In genomic region chr6:52189909-52190308, GRCm38 (mm10) we compare ENCODE assay signal across 16 mouse cellular contexts. TPM values are rescaled to one million over a fixed set of nuclear protein-coding genes. Genes with fewer than 3 reads are reported as not detected.
DNase-seq lines count a peak whose midpoint lies in the region; ATAC-seq lines count a peak whose summit lies in the region.
"Had no signal": no experiment of that assay in that cellular context is flagged by ENCODE, and none has a peak within 500 bp of the region (broad histone marks: within the 10 kb centered on the region; RNA-seq: fewer than 3 reads in every experiment).

No protein-coding gene starts in this region.

- no peaks in the 10 kb centered on the region for H3K9me3 ChIP-seq in hindbrain, embryonic 13.5 days
- H3K9me3 ChIP-seq in kidney, embryonic 15.5 days (replicated peaks) = no peaks in the 10 kb centered on the region
- H3K9me3 ChIP-seq in neural tube, embryonic 13.5 days = no peaks in the 10 kb centered on the region

- H3K36me3 ChIP-seq in hindbrain, embryonic 13.5 days = no peaks in the 10 kb centered on the region
- 0 out of 2 replicates have a peak, but pooled peaks cover 3% of the 10 kb centered on the region for H3K36me3 ChIP-seq in kidney, embryonic 15.5 days
- H3K36me3 ChIP-seq in neural tube, embryonic 13.5 days = peaks cover 17% of the 10 kb centered on the region

- H3K27me3 ChIP-seq in hindbrain, embryonic 13.5 days = peaks cover 95% of the 10 kb centered on the region
- H3K27me3 ChIP-seq in kidney, embryonic 15.5 days = no peaks in the 10 kb centered on the region
- no peaks in the 10 kb centered on the region for H3K27me3 ChIP-seq in neural tube, embryonic 13.5 days
- H3K27me3 ChIP-seq: CH12.LX had no signal

- peak overlapping the region; percentile 99 for H3K27ac ChIP-seq in hindbrain, embryonic 13.5 days
- peak overlapping the region; percentile 95 for H3K27ac ChIP-seq in kidney, embryonic 15.5 days
- H3K27ac ChIP-seq in neural tube, embryonic 13.5 days (replicated peaks) = peak overlapping the region; percentile 100

- no peak for ATAC-seq in hindbrain, embryonic 13.5 days (ENCODE audit: low FRiP score)
- no peak for ATAC-seq in kidney, embryonic 15.5 days (replicated peaks; ENCODE audit: low FRiP score)
- ATAC-seq in neural tube, embryonic 13.5 days (ENCODE audit: low read depth) = no peak
- no peak for ATAC-seq in megakaryocyte progenitor cell, adult 5-6 weeks (replicated peaks; ENCODE audit: poor library complexity)
- ATAC-seq: forebrain, embryonic 14.5 days had no signal

- H3K4me3 ChIP-seq in hindbrain, embryonic 13.5 days = peak overlapping the region; percentile 60
- peak overlapping the region; percentile 62; the same call in 1 of the 2 replicates for H3K4me3 ChIP-seq in kidney, embryonic 15.5 days (replicated peaks)
- peak overlapping the region; percentile 65 for H3K4me3 ChIP-seq in neural tube, embryonic 13.5 days

- WGBS in hindbrain, embryonic 13.5 days = 7% methylated on average over 8 of the region's 8 CpGs
- WGBS in kidney, embryonic 15.5 days = 26% methylated on average over 8 of the region's 8 CpGs
- 11% methylated on average over 8 of the region's 8 CpGs for WGBS in neural tube, embryonic 13.5 days

- H3K4me2 ChIP-seq in hindbrain, embryonic 13.5 days = peak overlapping the region; percentile 64
- H3K4me2 ChIP-seq in kidney, embryonic 15.5 days = peak overlapping the region; percentile 93
- H3K4me2 ChIP-seq in neural tube, embryonic 13.5 days = peak overlapping the region; percentile 97

- H3K4me1 ChIP-seq in hindbrain, embryonic 13.5 days (replicated peaks) = peaks cover 51% of the 10 kb centered on the region
- peaks cover 94% of the 10 kb centered on the region for H3K4me1 ChIP-seq in kidney, embryonic 15.5 days
- H3K4me1 ChIP-seq in neural tube, embryonic 13.5 days (replicated peaks) = peaks cover 96% of the 10 kb centered on the region

- H3K9ac ChIP-seq in hindbrain, embryonic 13.5 days = peak overlapping the region; percentile 95
- H3K9ac ChIP-seq in kidney, embryonic 15.5 days = no peak overlapping the region
- peak overlapping the region; percentile 96 for H3K9ac ChIP-seq in neural tube, embryonic 13.5 days

- DNase-seq in kidney, adult 18-20 months = peak; percentile 47
- DNase-seq in kidney, adult 9 months = no peak
- no peak for DNase-seq in thymus, postnatal 10 days (ENCODE audit: low spot score in 2 of 2)
- no peak for DNase-seq in embryo, embryonic 9.5 days (ENCODE audit: extremely low spot score)
- DNase-seq: heart, adult 18-20 months; thymus, postnatal 36 days had no signal

RNA-seq across cellular contexts. Expression of gene Hoxa4, which starts 1.6 kb away (rescaled TPM):
- polyA plus RNA-seq in hindbrain, embryonic 13.5 days (2015; fragmentation: Nextera tagmentation; extraction: Ambion mirVana) = 14.5 and 14.8 TPM in 2 replicates
- polyA plus RNA-seq in kidney, embryonic 15.5 days (2015; fragmentation: Nextera tagmentation; extraction: Ambion mirVana) = 1.5 and 1.8 TPM in 2 replicates
- polyA plus RNA-seq in neural tube, embryonic 13.5 days (2015; fragmentation: Nextera tagmentation; extraction: Ambion mirVana) = 5.7 and 5.8 TPM in 2 replicates
- 0.88 and 1.9 TPM in 2 replicates for total RNA-seq in megakaryocyte progenitor cell, adult 5-6 weeks (2015)
- 0.71 and 1.3 TPM in 2 replicates for total RNA-seq in megakaryocyte progenitor cell, adult 5-6 weeks (2017)
- total RNA-seq: CH12.LX; layer of hippocampus, adult 8-10 months had no signal
- polyA plus RNA-seq: forebrain, embryonic 14.5 days; midbrain, postnatal 0 days had no signal

RNA-seq across cellular contexts. Expression of gene 5730596B20Rik, which starts 12.6 kb away (rescaled TPM):
- polyA plus RNA-seq in hindbrain, embryonic 13.5 days (2015; fragmentation: Nextera tagmentation; extraction: Ambion mirVana) = 7.6 and 8.3 TPM in 2 replicates
- polyA plus RNA-seq in kidney, embryonic 15.5 days (2015; fragmentation: Nextera tagmentation; extraction: Ambion mirVana) = 2.1 and 2.4 TPM in 2 replicates
- 3.5 and 4.1 TPM in 2 replicates for polyA plus RNA-seq in neural tube, embryonic 13.5 days (2015; fragmentation: Nextera tagmentation; extraction: Ambion mirVana)
- not detected in 2 replicates for total RNA-seq in megakaryocyte progenitor cell, adult 5-6 weeks (2015)
- not detected in 2 replicates for total RNA-seq in megakaryocyte progenitor cell, adult 5-6 weeks (2017)
- total RNA-seq: CH12.LX; common myeloid progenitor, adult 5-6 weeks; heart, adult 18-20 months; layer of hippocampus, adult 8-10 months; midbrain, postnatal 0 days had no signal
- polyA plus RNA-seq: forebrain, embryonic 14.5 days; midbrain, postnatal 0 days had no signal

RNA-seq across cellular contexts. Expression of gene Hoxa5, which starts 14.5 kb away (rescaled TPM):
- 116 and 150 TPM in 2 replicates for polyA plus RNA-seq in hindbrain, embryonic 13.5 days (2015; fragmentation: Nextera tagmentation; extraction: Ambion mirVana)
- polyA plus RNA-seq in kidney, embryonic 15.5 days (2015; fragmentation: Nextera tagmentation; extraction: Ambion mirVana) = 11.0 and 11.5 TPM in 2 replicates
- polyA plus RNA-seq in neural tube, embryonic 13.5 days (2015; fragmentation: Nextera tagmentation; extraction: Ambion mirVana) = 44.7 and 66.8 TPM in 2 replicates
- total RNA-seq in megakaryocyte progenitor cell, adult 5-6 weeks (2015) = 2.3 and 3.1 TPM in 2 replicates
- total RNA-seq in megakaryocyte progenitor cell, adult 5-6 weeks (2017) = 0.83 and 1.1 TPM in 2 replicates
- total RNA-seq: layer of hippocampus, adult 8-10 months had no signal
- polyA plus RNA-seq: forebrain, embryonic 14.5 days; midbrain, postnatal 0 days had no signal

RNA-seq across cellular contexts. Expression of gene Hoxa6, which starts 18.6 kb away (rescaled TPM):
- polyA plus RNA-seq in hindbrain, embryonic 13.5 days (2015; fragmentation: Nextera tagmentation; extraction: Ambion mirVana) = 16.3 and 28.0 TPM in 2 replicates
- 4.2 and 4.3 TPM in 2 replicates for polyA plus RNA-seq in kidney, embryonic 15.5 days (2015; fragmentation: Nextera tagmentation; extraction: Ambion mirVana)
- 20.3 and 25.8 TPM in 2 replicates for polyA plus RNA-seq in neural tube, embryonic 13.5 days (2015; fragmentation: Nextera tagmentation; extraction: Ambion mirVana)
- total RNA-seq in megakaryocyte progenitor cell, adult 5-6 weeks (2015) = 0.22 TPM in 1 of 2 replicates, not detected in the other
- total RNA-seq in megakaryocyte progenitor cell, adult 5-6 weeks (2017) = not detected in 2 replicates
- total RNA-seq: common myeloid progenitor, adult 5-6 weeks; heart, adult 18-20 months; layer of hippocampus, adult 8-10 months; liver, adult 2 months; midbrain, postnatal 0 days had no signal
- polyA plus RNA-seq: forebrain, embryonic 14.5 days; liver, adult 2 months; midbrain, postnatal 0 days had no signal

RNA-seq across cellular contexts. Expression of gene Hoxa3, which starts 23.2 kb away (rescaled TPM):
- 21.8 and 23.8 TPM in 2 replicates for polyA plus RNA-seq in hindbrain, embryonic 13.5 days (2015; fragmentation: Nextera tagmentation; extraction: Ambion mirVana)
- 9.5 and 11.8 TPM in 2 replicates for polyA plus RNA-seq in kidney, embryonic 15.5 days (2015; fragmentation: Nextera tagmentation; extraction: Ambion mirVana)
- polyA plus RNA-seq in neural tube, embryonic 13.5 days (2015; fragmentation: Nextera tagmentation; extraction: Ambion mirVana) = 13.9 and 16.4 TPM in 2 replicates
- 0.59 and 2.1 TPM in 2 replicates for total RNA-seq in megakaryocyte progenitor cell, adult 5-6 weeks (2015)
- 0.37 and 0.42 TPM in 2 replicates for total RNA-seq in megakaryocyte progenitor cell, adult 5-6 weeks (2017)
- total RNA-seq: layer of hippocampus, adult 8-10 months had no signal
- polyA plus RNA-seq: forebrain, embryonic 14.5 days; midbrain, postnatal 0 days had no signal
